Mouse (Mus musculus) limb, embryonic 11.5 days (tissue): ENCODE measurements around the gene Ablim2. TPM values are rescaled to one million over a fixed set of nuclear protein-coding genes. Genes with fewer than 3 reads are reported as not detected.

ENCODE experiments used
- ATAC-seq: fragments of 200-750 bp; cut with Nextera tagmentation; 2 replicates; pipeline ENCODE4 v1.8.0; 2017; ENCODE audit warnings: low read depth; ENCODE audit not compliant: insufficient number of reproducible peaks, low FRiP score, low TSS enrichment
- DNase-seq: peaks from one replicate; pipeline ENCODE4 v3.0.0-alpha.2; 2015; ENCODE audit warnings: low spot score
- H3K27ac ChIP-seq: fragments of 300-500 bp; sonication (generic); replicated peaks from 2 replicates; pipeline ENCODE4 v1.5.1; 2014; ENCODE audit warnings: low read depth, mild to moderate bottlenecking, low read length
- H3K27me3 ChIP-seq: fragments of 300-500 bp; sonication (generic); 2 replicates; pipeline ENCODE4 v1.6.1; 2014; ENCODE audit warnings: mild to moderate bottlenecking, low read length, mixed read lengths; ENCODE audit not compliant: control insufficient read depth, insufficient read depth
- H3K36me3 ChIP-seq: fragments of 300-500 bp; sonication (generic); 2 replicates; pipeline ENCODE4 v1.6.1; 2014; ENCODE audit warnings: mild to moderate bottlenecking, low read length, moderate library complexity, mixed read lengths; ENCODE audit not compliant: control insufficient read depth, insufficient read depth
- H3K4me1 ChIP-seq: fragments of 300-500 bp; sonication (generic); 2 replicates; pipeline ENCODE4 v1.6.1; 2014; ENCODE audit warnings: low read length, mixed read lengths; ENCODE audit not compliant: control insufficient read depth, insufficient read depth
- H3K4me2 ChIP-seq: fragments of 300-500 bp; sonication (generic); 2 replicates; pipeline ENCODE4 v1.6.1; 2014; ENCODE audit warnings: low read depth, mild to moderate bottlenecking, moderate library complexity; ENCODE audit not compliant: severe bottlenecking
- H3K4me3 ChIP-seq: fragments of 300-500 bp; sonication (generic); 2 replicates; pipeline ENCODE4 v1.5.1; 2014; ENCODE audit warnings: low read depth, low read length
- H3K9ac ChIP-seq: fragments of 300-500 bp; sonication (generic); 2 replicates; pipeline ENCODE4 v1.6.1; 2014; ENCODE audit warnings: mild to moderate bottlenecking, low read length
- H3K9me3 ChIP-seq: fragments of 300-500 bp; sonication (generic); 2 replicates; pipeline ENCODE4 v1.6.1; 2016; ENCODE audit warnings: low read length; ENCODE audit not compliant: control insufficient read depth
- WGBS: fragments of 180-500 bp; shearing (Covaris S2); extraction: QIAGEN DNeasy Blood & Tissue Kit; methylation state at CpG from one replicate; pipeline ENCODE4 v1.1.7; 2014; 5-methylcytosine and 5-hydroxymethylcytosine counted together
- polyA plus RNA-seq: library from polyadenylated mRNA; unstranded; fragments of >200 nt; fragmentation: Nextera tagmentation; extraction: Ambion mirVana; gene quantifications from 2 replicates; pipeline ENCODE4 v1.2.1, GENCODE M21; 2014

Ablim2 gene
- polyA plus RNA-seq, 1 experiment from 2014 or later = 1.3 TPM

DNA sequence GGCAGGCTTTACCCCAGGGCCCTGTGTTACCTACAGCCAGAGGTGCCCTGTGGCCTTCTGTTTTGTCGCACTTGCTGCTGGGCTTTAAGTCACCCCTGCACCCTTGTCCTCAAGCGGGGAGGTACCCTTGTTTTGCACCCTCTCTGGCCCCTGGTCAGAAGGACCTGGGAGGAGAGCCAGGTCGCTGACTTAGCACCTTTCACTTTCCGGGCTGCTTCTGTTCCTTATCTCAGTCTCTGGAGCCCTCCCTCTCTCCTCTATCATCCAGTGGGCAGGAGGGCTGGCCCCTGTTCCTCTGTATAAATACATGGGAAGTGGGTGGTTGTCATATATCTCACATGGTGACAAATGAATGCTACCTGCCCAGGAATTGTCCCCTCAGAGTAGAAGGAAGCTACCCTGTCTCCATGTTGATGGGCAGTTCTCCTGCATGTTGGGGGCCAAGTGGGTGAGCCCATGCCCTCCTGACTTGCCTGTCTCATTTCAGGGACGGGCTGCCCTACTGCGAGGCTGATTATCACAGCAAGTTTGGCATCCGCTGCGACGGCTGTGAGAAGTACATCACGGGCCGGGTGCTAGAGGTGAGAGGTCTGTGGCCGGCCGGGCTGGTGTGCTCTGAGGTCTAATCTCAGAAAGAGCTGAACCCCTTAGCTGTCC, 54.1 kb downstream of the Ablim2 start:
- peaks cover 7% of the 10 kb centered on the region for H3K4me1 ChIP-seq
- ATAC-seq = no peak
- WGBS = 82% methylated on average over 13 of the region's 13 CpGs

DNA sequence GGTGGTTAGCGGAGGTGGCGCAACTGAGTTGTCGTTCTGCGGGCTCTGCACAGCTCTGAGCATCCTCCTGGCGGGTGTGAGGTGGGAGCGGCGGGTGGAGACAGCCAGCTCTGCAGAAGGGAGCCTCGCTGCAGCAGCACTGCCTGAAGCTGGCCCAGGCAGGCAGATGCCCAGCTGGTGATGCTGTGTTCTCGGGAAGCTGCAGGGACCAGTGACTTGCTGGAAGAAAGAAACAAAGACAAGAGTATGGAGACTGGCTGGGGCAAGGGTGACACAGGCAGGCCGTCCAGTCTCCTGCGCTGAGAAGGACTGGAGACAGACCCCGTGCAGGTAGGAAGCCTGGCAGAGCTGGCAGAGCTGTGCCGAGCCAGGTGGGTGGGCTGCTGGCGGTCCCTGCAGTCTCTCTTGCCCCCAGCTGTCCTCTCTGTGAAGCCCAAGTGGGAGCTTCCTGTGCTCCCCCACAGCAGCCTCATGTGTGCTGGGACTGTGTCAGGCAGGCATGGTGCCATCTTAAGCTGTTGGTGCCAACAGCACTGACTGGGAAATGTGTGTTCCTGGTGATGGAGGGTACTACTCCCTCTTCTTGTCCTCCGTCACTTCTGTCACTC, 56.8 kb downstream of the Ablim2 start:
- no peak for DNase-seq
- Histone ChIP-seq H3K4me2 (no peak overlapping the region), H3K27me3 (no peaks in the 10 kb centered on the region), H3K9me3 (no peaks in the 10 kb centered on the region), H3K36me3 (no peaks in the 10 kb centered on the region), H3K27ac (no peak overlapping the region), H3K4me1 (peaks cover 7% of the 10 kb centered on the region), H3K4me3 (no peak overlapping the region), H3K9ac (no peak overlapping the region)
- ATAC-seq = no peak
- 62% methylated on average over 15 of the region's 15 CpGs for WGBS

More for the DNA sequence above, 54.1 kb downstream of the Ablim2 start:
- Histone ChIP-seq H3K36me3 (no peaks in the 10 kb centered on the region), H3K9ac (no peak overlapping the region), H3K4me3 (no peak overlapping the region), H3K27me3 (no peaks in the 10 kb centered on the region), H3K4me2 (no peak overlapping the region), H3K9me3 (no peaks in the 10 kb centered on the region), H3K27ac (no peak overlapping the region)
- no peak for DNase-seq

DNA sequence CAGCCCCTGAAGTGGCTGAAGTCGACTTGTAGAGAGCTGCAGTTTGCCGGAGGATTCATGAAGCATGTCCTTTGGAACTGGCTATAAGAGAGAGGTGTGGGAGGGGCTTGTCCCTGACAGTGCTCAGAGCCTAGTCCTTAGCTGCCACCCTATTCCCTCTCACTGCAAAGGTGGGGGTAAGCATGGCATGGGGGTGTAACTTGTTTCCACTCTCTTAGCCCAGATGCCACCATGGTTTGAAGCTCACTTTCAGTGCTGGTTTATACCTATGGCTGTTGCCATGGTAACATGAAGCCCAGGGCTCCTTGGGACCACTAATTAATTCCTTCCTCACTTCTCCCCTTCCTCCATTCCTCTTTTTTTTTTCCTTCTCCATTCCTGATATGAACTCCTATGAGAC, 57.4 kb downstream of the Ablim2 start:
- no peak overlapping the region for H3K9ac ChIP-seq
- no peak overlapping the region for H3K27ac ChIP-seq
- H3K4me3 ChIP-seq = no peak overlapping the region
- no peak for ATAC-seq
- peaks cover 7% of the 10 kb centered on the region for H3K4me1 ChIP-seq
- no peaks in the 10 kb centered on the region for H3K9me3 ChIP-seq
- no peaks in the 10 kb centered on the region for H3K27me3 ChIP-seq
- no peak overlapping the region for H3K4me2 ChIP-seq
- H3K36me3 ChIP-seq = no peaks in the 10 kb centered on the region
- no peak for DNase-seq
- WGBS = 44% methylated on average over 2 of the region's 2 CpGs

DNA sequence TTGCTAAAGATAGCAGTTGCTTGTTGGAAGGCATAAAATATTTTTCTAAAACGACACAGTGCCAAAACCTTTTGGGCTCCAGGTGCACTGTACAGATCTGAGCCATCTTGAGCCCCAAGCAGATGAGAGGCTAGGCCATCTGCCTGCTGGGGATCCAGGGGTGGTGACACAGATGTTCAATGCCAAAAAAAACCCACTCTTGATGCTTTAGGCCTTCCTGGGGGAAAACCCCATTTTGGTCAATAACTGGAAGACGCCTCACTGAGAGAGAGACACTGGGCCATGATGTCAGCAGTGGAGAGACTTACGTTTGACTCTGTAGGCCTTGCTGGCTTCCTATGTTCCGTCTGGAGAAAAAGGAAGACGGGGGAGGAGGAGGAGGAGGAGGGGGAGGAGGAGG, 59.6 kb downstream of the Ablim2 start:
- DNase-seq = no peak
- 87% methylated on average over 2 of the region's 5 CpGs for WGBS
- peaks cover 7% of the 10 kb centered on the region for H3K4me1 ChIP-seq
- no peak overlapping the region for H3K9ac ChIP-seq
- H3K4me3 ChIP-seq = no peak overlapping the region
- H3K9me3 ChIP-seq = no peaks in the 10 kb centered on the region
- H3K36me3 ChIP-seq = no peaks in the 10 kb centered on the region
- no peaks in the 10 kb centered on the region for H3K27me3 ChIP-seq
- no peak overlapping the region for H3K27ac ChIP-seq
- no peak for ATAC-seq
- H3K4me2 ChIP-seq = no peak overlapping the region

DNA sequence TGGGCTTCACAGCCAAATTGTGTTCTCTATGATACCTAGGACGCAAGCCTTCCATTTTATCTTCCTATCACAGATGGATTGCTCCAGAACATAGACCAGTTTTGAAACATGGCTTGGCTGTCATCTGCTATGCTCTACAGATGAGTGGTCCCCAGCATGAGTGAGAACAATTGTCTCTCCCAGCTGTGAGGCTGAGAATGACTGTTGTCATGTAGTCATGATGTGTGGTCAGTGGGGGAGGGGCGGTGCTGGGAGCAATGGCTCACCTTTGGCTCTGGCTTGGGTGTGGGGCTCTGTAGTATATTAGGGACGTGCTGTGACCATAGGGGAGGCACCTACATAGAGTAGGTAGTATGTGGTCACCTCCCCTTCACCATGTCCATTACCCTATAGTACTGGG, 60.2 kb downstream of the Ablim2 start:
- DNase-seq = no peak
- H3K27me3 ChIP-seq = no peaks in the 10 kb centered on the region
- H3K27ac ChIP-seq = no peak overlapping the region
- no peak overlapping the region for H3K4me3 ChIP-seq
- 80% methylated on average over 3 of the region's 3 CpGs for WGBS
- H3K4me1 ChIP-seq = peaks cover 7% of the 10 kb centered on the region
- no peaks in the 10 kb centered on the region for H3K36me3 ChIP-seq
- H3K9me3 ChIP-seq = no peaks in the 10 kb centered on the region
- ATAC-seq = no peak
- no peak overlapping the region for H3K4me2 ChIP-seq
- H3K9ac ChIP-seq = no peak overlapping the region

DNA sequence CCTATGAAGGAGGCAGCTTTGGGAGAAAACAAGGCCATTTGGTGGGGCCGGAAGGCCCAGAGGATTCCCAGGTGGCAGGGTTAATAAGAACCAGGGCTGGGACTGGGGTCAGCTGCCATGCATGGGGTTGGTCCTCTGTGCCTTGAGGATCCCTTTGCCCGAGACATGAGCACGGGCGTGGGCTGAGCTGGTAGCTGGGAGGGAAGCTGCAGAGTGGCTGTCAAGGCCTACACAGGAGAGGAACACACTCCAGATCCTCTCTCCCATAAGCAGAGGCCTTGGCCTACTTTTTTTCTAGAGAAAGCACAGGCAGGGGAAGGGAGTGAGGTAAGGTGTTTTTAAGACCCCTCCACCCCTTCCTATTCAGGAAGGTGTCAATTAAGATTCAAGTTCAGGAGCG, 65.0 kb downstream of the Ablim2 start:
- H3K4me1 ChIP-seq = no peaks in the 10 kb centered on the region
- H3K36me3 ChIP-seq = no peaks in the 10 kb centered on the region
- DNase-seq (no peak), ATAC-seq (no peak)
- H3K9ac ChIP-seq = no peak overlapping the region
- H3K27me3 ChIP-seq = no peaks in the 10 kb centered on the region
- no peak overlapping the region for H3K4me3 ChIP-seq
- no peak overlapping the region for H3K27ac ChIP-seq
- no peaks in the 10 kb centered on the region for H3K9me3 ChIP-seq
- no peak overlapping the region for H3K4me2 ChIP-seq
- 82% methylated on average over 5 of the region's 5 CpGs for WGBS

DNA sequence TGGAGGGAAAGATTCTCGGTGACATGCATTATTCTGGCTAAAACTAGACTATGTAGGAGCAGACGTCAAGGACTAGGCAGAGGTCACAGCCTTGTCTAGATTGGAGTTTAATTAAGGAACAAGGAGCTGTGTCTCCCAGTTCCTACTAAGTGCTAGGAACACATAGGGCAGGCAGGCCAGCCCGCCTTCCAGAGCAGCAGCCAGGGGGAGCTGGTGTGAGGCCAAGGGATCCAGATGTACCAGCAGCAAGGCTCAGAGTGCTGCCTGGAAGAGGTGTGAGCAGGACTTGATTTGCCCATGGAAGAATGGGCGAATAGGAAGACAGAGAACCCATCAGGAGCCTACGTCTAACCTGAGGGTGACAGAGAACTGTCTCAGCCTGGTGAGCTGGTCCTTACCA, 68.8 kb downstream of the Ablim2 start:
- no peak overlapping the region for H3K27ac ChIP-seq
- no peaks in the 10 kb centered on the region for H3K36me3 ChIP-seq
- no peak overlapping the region for H3K4me2 ChIP-seq
- H3K4me1 ChIP-seq = no peaks in the 10 kb centered on the region
- no peaks in the 10 kb centered on the region for H3K27me3 ChIP-seq
- DNase-seq (no peak), ATAC-seq (no peak)
- H3K9ac ChIP-seq = no peak overlapping the region
- WGBS = 71% methylated on average over 5 of the region's 5 CpGs
- H3K9me3 ChIP-seq = no peaks in the 10 kb centered on the region
- H3K4me3 ChIP-seq = no peak overlapping the region

DNA sequence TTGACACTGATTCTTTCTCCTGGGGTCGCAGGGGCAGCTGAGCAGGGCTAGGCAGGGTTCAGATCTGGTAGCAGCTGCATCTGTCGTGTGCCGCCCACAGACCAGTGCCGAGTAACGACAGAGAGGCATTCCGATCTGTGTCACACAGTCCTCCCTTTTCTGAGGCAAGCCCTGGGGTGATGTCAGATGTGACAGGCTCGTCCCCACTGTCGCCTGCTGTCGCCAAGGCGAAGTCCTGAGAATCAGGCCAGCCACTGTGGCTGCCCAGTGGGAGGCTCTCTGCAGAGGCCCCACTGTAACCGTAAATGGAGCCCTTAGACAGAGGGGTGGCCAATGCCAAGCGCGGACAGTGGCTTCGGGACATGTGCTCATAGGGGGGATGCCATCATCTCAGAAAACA, 69.4 kb downstream of the Ablim2 start:
- no peak overlapping the region for H3K4me3 ChIP-seq
- H3K36me3 ChIP-seq = no peaks in the 10 kb centered on the region
- H3K4me1 ChIP-seq = no peaks in the 10 kb centered on the region
- DNase-seq = no peak
- no peak for ATAC-seq
- H3K27ac ChIP-seq = no peak overlapping the region
- no peaks in the 10 kb centered on the region for H3K9me3 ChIP-seq
- no peak overlapping the region for H3K9ac ChIP-seq
- 66% methylated on average over 14 of the region's 14 CpGs for WGBS
- no peaks in the 10 kb centered on the region for H3K27me3 ChIP-seq
- H3K4me2 ChIP-seq = no peak overlapping the region

DNA sequence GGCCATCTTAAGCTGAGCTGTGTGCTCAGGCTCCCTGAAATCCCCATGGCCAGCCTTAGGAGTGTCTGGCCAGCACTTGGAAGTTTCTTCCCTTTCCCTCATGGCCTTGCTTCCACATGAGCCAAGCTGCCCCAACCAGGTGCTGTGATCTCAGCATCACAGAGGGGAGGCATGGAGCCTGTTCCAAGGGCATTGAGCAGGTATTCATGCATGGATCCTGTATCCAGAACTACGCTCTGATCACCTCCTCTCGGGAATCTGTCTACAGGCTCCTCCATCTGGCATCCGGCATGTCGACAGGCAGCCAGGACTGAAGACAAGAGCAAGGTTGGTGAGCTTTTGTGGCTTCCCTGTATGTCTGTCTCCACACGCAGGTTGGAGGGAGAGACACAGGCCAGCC, 70.2 kb downstream of the Ablim2 start:
- Histone ChIP-seq H3K9ac (no peak overlapping the region), H3K36me3 (no peaks in the 10 kb centered on the region), H3K4me3 (no peak overlapping the region), H3K9me3 (no peaks in the 10 kb centered on the region), H3K27me3 (no peaks in the 10 kb centered on the region), H3K4me1 (no peaks in the 10 kb centered on the region), H3K4me2 (no peak overlapping the region), H3K27ac (no peak overlapping the region)
- ATAC-seq (no peak), DNase-seq (no peak)
- 88% methylated on average over 5 of the region's 5 CpGs for WGBS
